Mouse (Mus musculus) embryonic facial prominence, embryonic 12.5 days (tissue): ENCODE results near the gene Galnt10. TPM values are rescaled to one million over a fixed set of nuclear protein-coding genes. Genes with fewer than 3 reads are reported as not detected.

Experiments
- ATAC-seq: fragments of 200-750 bp; cut with Nextera tagmentation; 2 replicates; pipeline ENCODE4 v1.8.0; 2017; ENCODE audit not compliant: insufficient number of reproducible peaks, insufficient read depth, low FRiP score, low TSS enrichment
- H3K27ac ChIP-seq: fragments of 300-500 bp; sonication (generic); 2 replicates; pipeline ENCODE4 v1.5.1; 2016; ENCODE audit warnings: mild to moderate bottlenecking
- H3K27me3 ChIP-seq: fragments of 300-500 bp; sonication (generic); 2 replicates; pipeline ENCODE4 v1.6.1; 2016; ENCODE audit warnings: mild to moderate bottlenecking, moderate library complexity
- H3K36me3 ChIP-seq: fragments of 300-500 bp; sonication (generic); 2 replicates; pipeline ENCODE4 v1.6.1; 2016; ENCODE audit warnings: mild to moderate bottlenecking
- H3K4me1 ChIP-seq: fragments of 300-500 bp; sonication (generic); 2 replicates; pipeline ENCODE4 v1.6.1; 2016
- H3K4me2 ChIP-seq: fragments of 300-500 bp; sonication (generic); replicated peaks from 2 replicates; pipeline ENCODE4 v1.6.1; 2016; ENCODE audit warnings: mild to moderate bottlenecking, moderate library complexity
- H3K4me3 ChIP-seq: fragments of 300-500 bp; sonication (generic); 2 replicates; pipeline ENCODE4 v1.5.1; 2016; ENCODE audit warnings: mild to moderate bottlenecking
- H3K9ac ChIP-seq: fragments of 300-500 bp; sonication (generic); 2 replicates; pipeline ENCODE4 v1.6.1; 2016; ENCODE audit warnings: mild to moderate bottlenecking, moderate library complexity
- H3K9me3 ChIP-seq: fragments of 300-500 bp; sonication (generic); 2 replicates; pipeline ENCODE4 v1.6.1; 2016; ENCODE audit warnings: mild to moderate bottlenecking, moderate library complexity
- WGBS: fragments of 180-500 bp; shearing (Covaris S2); methylation state at CpG from one replicate; pipeline ENCODE4 v1.1.7; 2016; 5-methylcytosine and 5-hydroxymethylcytosine counted together
- polyA plus RNA-seq: library from polyadenylated mRNA; unstranded; fragments of >200 nt; fragmentation: Nextera tagmentation; extraction: Ambion mirVana; gene quantifications from 2 replicates; pipeline ENCODE4 v1.2.1, GENCODE M21; 2016

Gene Galnt10
- polyA plus RNA-seq, 1 experiment from 2014 or later, result 36.2 TPM

- ATAC-seq, result no peak
- H3K9me3 ChIP-seq, result no peaks in the 10 kb centered on the region
- no peak overlapping the region for H3K4me3 ChIP-seq
- peaks cover 14% of the 10 kb centered on the region for H3K36me3 ChIP-seq
- no peak overlapping the region for H3K27ac ChIP-seq
- no peak overlapping the region for H3K9ac ChIP-seq
- WGBS, result 76% methylated on average over 14 of the region's 14 CpGs
- no peaks in the 10 kb centered on the region for H3K4me1 ChIP-seq
- no peaks in the 10 kb centered on the region for H3K27me3 ChIP-seq
- H3K4me2 ChIP-seq, result no peak overlapping the region
These were observed 134.6 kb downstream of the Galnt10 start for GRCm38 (mm10) chr11:57779824-57780223.

- 41% methylated on average over 18 of the region's 18 CpGs for WGBS
- Histone ChIP-seq H3K4me3 (no peak overlapping the region), H3K9me3 (no peaks in the 10 kb centered on the region), H3K9ac (0 out of 2 replicates have a peak overlapping the region, but pooled peaks have one; percentile 8), H3K27ac (peak overlapping the region; percentile 36; the same call in 1 of the 2 replicates), H3K27me3 (no peaks in the 10 kb centered on the region), H3K4me2 (no peak overlapping the region; the same call in 1 of the 2 replicates), H3K36me3 (peaks cover 11% of the 10 kb centered on the region), H3K4me1 (0 out of 2 replicates have a peak, but pooled peaks cover 10% of the 10 kb centered on the region)
- ATAC-seq, result peak; percentile 45; the same call in 1 of the 2 replicates
These were observed 141.6 kb downstream of the Galnt10 start for GRCm38 (mm10) chr11:57786616-57787418.

- no peak overlapping the region for H3K4me2 ChIP-seq
- H3K9ac ChIP-seq, result no peak overlapping the region
- H3K4me1 ChIP-seq, result 0 out of 2 replicates have a peak, but pooled peaks cover 10% of the 10 kb centered on the region
- no peaks in the 10 kb centered on the region for H3K9me3 ChIP-seq
- H3K27ac ChIP-seq, result no peak overlapping the region
- no peak for ATAC-seq
- peaks cover 6% of the 10 kb centered on the region for H3K36me3 ChIP-seq
- H3K27me3 ChIP-seq, result no peaks in the 10 kb centered on the region
- WGBS, result 39% methylated on average over 3 of the region's 3 CpGs
- H3K4me3 ChIP-seq, result no peak overlapping the region
These were observed 142.7 kb downstream of the Galnt10 start for GRCm38 (mm10) chr11:57787913-57788312.

GRCm38 (mm10) chr11:57790866-57791535 lies 145.8 kb downstream of the Galnt10 start:
- H3K36me3 ChIP-seq, result no peaks in the 10 kb centered on the region
- H3K27ac ChIP-seq, result no peak overlapping the region
- 0 out of 2 replicates have a peak, but pooled peaks cover 10% of the 10 kb centered on the region for H3K4me1 ChIP-seq
- H3K4me3 ChIP-seq, result no peak overlapping the region
- H3K9me3 ChIP-seq, result no peaks in the 10 kb centered on the region
- ATAC-seq, result no peak
- H3K27me3 ChIP-seq, result no peaks in the 10 kb centered on the region
- H3K9ac ChIP-seq, result no peak overlapping the region
- H3K4me2 ChIP-seq, result no peak overlapping the region
- 33% methylated on average over 21 of the region's 21 CpGs for WGBS

- H3K36me3 ChIP-seq, result no peaks in the 10 kb centered on the region
- WGBS, result 60% methylated on average over 6 of the region's 6 CpGs
- H3K27ac ChIP-seq, result no peak overlapping the region
These were observed 149.8 kb downstream of the Galnt10 start for GRCm38 (mm10) chr11:57795086-57795485.

GRCm38 (mm10) chr11:57797828-57798227 lies 152.6 kb downstream of the Galnt10 start:
- no peak overlapping the region for H3K4me3 ChIP-seq
- WGBS, result 82% methylated on average over 9 of the region's 9 CpGs
- H3K9me3 ChIP-seq, result no peaks in the 10 kb centered on the region
- H3K4me1 ChIP-seq, result peaks cover 13% of the 10 kb centered on the region
- H3K27me3 ChIP-seq, result no peaks in the 10 kb centered on the region
- H3K36me3 ChIP-seq, result no peaks in the 10 kb centered on the region
- H3K4me2 ChIP-seq, result no peak overlapping the region
- no peak overlapping the region for H3K9ac ChIP-seq
- ATAC-seq, result no peak
- no peak overlapping the region for H3K27ac ChIP-seq

More at GRCm38 (mm10) chr11:57795086-57795485, 149.8 kb downstream of the Galnt10 start:
- ATAC-seq, result no peak
- Histone ChIP-seq H3K4me1 (peaks cover 2% of the 10 kb centered on the region; the same call in 1 of the 2 replicates), H3K27me3 (no peaks in the 10 kb centered on the region), H3K4me3 (no peak overlapping the region), H3K9ac (no peak overlapping the region), H3K9me3 (no peaks in the 10 kb centered on the region), H3K4me2 (no peak overlapping the region)

- Histone ChIP-seq H3K4me3 (no peak overlapping the region), H3K4me2 (no peak overlapping the region), H3K36me3 (no peaks in the 10 kb centered on the region), H3K27ac (no peak overlapping the region), H3K27me3 (no peaks in the 10 kb centered on the region), H3K9ac (no peak overlapping the region), H3K9me3 (no peaks in the 10 kb centered on the region), H3K4me1 (peaks cover 24% of the 10 kb centered on the region)
- 86% methylated on average over 10 of the region's 10 CpGs for WGBS
- ATAC-seq, result no peak
These were observed 154.2 kb downstream of the Galnt10 start for GRCm38 (mm10) chr11:57799456-57799855.

GRCm38 (mm10) chr11:57800266-57800951 lies 155.2 kb downstream of the Galnt10 start:
- 14% methylated on average over 22 of the region's 22 CpGs for WGBS
- peak overlapping the region; percentile 90 for H3K4me2 ChIP-seq
- H3K9me3 ChIP-seq, result no peaks in the 10 kb centered on the region
- no peak for ATAC-seq
- H3K4me1 ChIP-seq, result peaks cover 27% of the 10 kb centered on the region
- peak overlapping the region; percentile 85 for H3K4me3 ChIP-seq
- H3K27me3 ChIP-seq, result no peaks in the 10 kb centered on the region
- H3K27ac ChIP-seq, result 0 out of 2 replicates have a peak overlapping the region, but pooled peaks have one; percentile 82
- peak overlapping the region; percentile 69 for H3K9ac ChIP-seq
- H3K36me3 ChIP-seq, result no peaks in the 10 kb centered on the region

GRCm38 (mm10) chr11:57800971-57801765 lies 155.9 kb downstream of the Galnt10 start, which contains the start of gene Sap30l:
Gene Sap30l, plus strand, starts transcription at chr11:57801637.
- Histone ChIP-seq H3K4me2 (peak within 1 kb of the TSS; percentile 93), H3K36me3 (0 out of 2 replicates have a peak, but pooled peaks cover 3% of the 10 kb centered on the region), H3K4me1 (peaks cover 28% of the 10 kb centered on the region), H3K9me3 (no peaks in the 10 kb centered on the region), H3K27ac (peak within 1 kb of the TSS; percentile 82), H3K27me3 (no peaks in the 10 kb centered on the region), H3K9ac (peak within 1 kb of the TSS; percentile 90), H3K4me3 (peak within 1 kb of the TSS; percentile 85)
- under 1% methylated on average over 66 of the region's 66 CpGs for WGBS
- peak; percentile 95 for ATAC-seq

GRCm38 (mm10) chr11:57801766-57802510 lies 156.7 kb downstream of the Galnt10 start:
- H3K4me3 ChIP-seq, result peak overlapping the region; percentile 85
- under 1% methylated on average over 84 of the region's 85 CpGs for WGBS
- peak overlapping the region; percentile 90 for H3K9ac ChIP-seq
- no peaks in the 10 kb centered on the region for H3K27me3 ChIP-seq
- H3K9me3 ChIP-seq, result no peaks in the 10 kb centered on the region
- H3K4me2 ChIP-seq, result peak overlapping the region; percentile 93
- H3K4me1 ChIP-seq, result peaks cover 28% of the 10 kb centered on the region
- ATAC-seq, result peak; percentile 59
- H3K27ac ChIP-seq, result peak overlapping the region; percentile 69
- 0 out of 2 replicates have a peak, but pooled peaks cover 7% of the 10 kb centered on the region for H3K36me3 ChIP-seq
